Comparison of ENCODE assay signal across 31 mouse cellular contexts in genomic region chrX:72982831-72983230, GRCm38 (mm10). TPM values are rescaled to one million over a fixed set of nuclear protein-coding genes. Genes with fewer than 3 reads are reported as not detected.
DNase-seq lines count a peak whose midpoint lies in the region; ATAC-seq lines count a peak whose summit lies in the region.
"Had no signal": no experiment of that assay in that cellular context is flagged by ENCODE, and none has a peak within 500 bp of the region (broad histone marks: within the 10 kb centered on the region; RNA-seq: fewer than 3 reads in every experiment).

No protein-coding gene starts in this region.

- peak overlapping the region; percentile 43 for H3K27ac ChIP-seq in limb, embryonic 15.5 days
- H3K27ac ChIP-seq in limb, embryonic 10.5 days = no peak overlapping the region
- 0 out of 2 replicates have a peak overlapping the region, but pooled peaks have one; percentile 1 for H3K27ac ChIP-seq in brown adipose tissue, adult 24 weeks (replicated peaks; ENCODE audit: low read depth, low read length)
- H3K27ac ChIP-seq: embryonic facial prominence, embryonic 10.5 days; embryonic facial prominence, embryonic 13.5 days; forebrain, embryonic 12.5 days; forebrain, embryonic 15.5 days; heart, embryonic 15.5 days; hindbrain, embryonic 10.5 days; hindbrain, embryonic 13.5 days had no signal

- intact Hi-C loops in gastrocnemius, postnatal 36 days (cut with DNase I) = no loop called here

- no peaks in the 10 kb centered on the region for H3K36me3 ChIP-seq in limb, embryonic 15.5 days
- no peaks in the 10 kb centered on the region for H3K36me3 ChIP-seq in limb, embryonic 10.5 days
- H3K36me3 ChIP-seq: embryonic facial prominence, embryonic 10.5 days; embryonic facial prominence, embryonic 13.5 days; forebrain, embryonic 12.5 days; forebrain, embryonic 15.5 days; heart, embryonic 12.5 days; heart, embryonic 15.5 days; hindbrain, embryonic 10.5 days; hindbrain, embryonic 13.5 days had no signal

- no peaks in the 10 kb centered on the region for H3K9me3 ChIP-seq in limb, embryonic 15.5 days
- H3K9me3 ChIP-seq in limb, embryonic 10.5 days (replicated peaks) = no peaks in the 10 kb centered on the region
- H3K9me3 ChIP-seq: embryonic facial prominence, embryonic 10.5 days; embryonic facial prominence, embryonic 13.5 days; forebrain, embryonic 12.5 days; forebrain, embryonic 15.5 days; heart, embryonic 12.5 days; heart, embryonic 15.5 days; hindbrain, embryonic 10.5 days; hindbrain, embryonic 13.5 days had no signal

- H3K9ac ChIP-seq in limb, embryonic 15.5 days = no peak overlapping the region
- H3K9ac ChIP-seq: embryonic facial prominence, embryonic 13.5 days; forebrain, embryonic 12.5 days; forebrain, embryonic 15.5 days; heart, embryonic 12.5 days; heart, embryonic 15.5 days; hindbrain, embryonic 13.5 days had no signal

- H3K4me1 ChIP-seq in limb, embryonic 15.5 days = peaks cover 7% of the 10 kb centered on the region; the same call in 1 of the 2 replicates
- no peaks in the 10 kb centered on the region for H3K4me1 ChIP-seq in limb, embryonic 10.5 days
- peaks cover 5% of the 10 kb centered on the region for H3K4me1 ChIP-seq in brown adipose tissue, adult 24 weeks (ENCODE audit: control insufficient read depth, insufficient read depth, insufficient read length, low read length)
- H3K4me1 ChIP-seq: embryonic facial prominence, embryonic 10.5 days; forebrain, embryonic 12.5 days; heart, embryonic 12.5 days; heart, embryonic 15.5 days; hindbrain, embryonic 13.5 days had no signal

- no peaks in the 10 kb centered on the region for H3K27me3 ChIP-seq in limb, embryonic 15.5 days
- peaks cover 93% of the 10 kb centered on the region for H3K27me3 ChIP-seq in limb, embryonic 10.5 days (ENCODE audit: low read depth, poor library complexity, severe bottlenecking)

- WGBS in limb, embryonic 15.5 days = 69% methylated on average over 6 of the region's 6 CpGs
- WGBS in limb, embryonic 10.5 days = 83% methylated on average over 6 of the region's 6 CpGs

- no peak overlapping the region for H3K4me3 ChIP-seq in limb, embryonic 15.5 days
- H3K4me3 ChIP-seq in limb, embryonic 10.5 days = no peak overlapping the region
- H3K4me3 ChIP-seq in brown adipose tissue, adult 24 weeks (ENCODE audit: insufficient read depth, low read depth, low read length) = no peak overlapping the region
- H3K4me3 ChIP-seq: embryonic facial prominence, embryonic 10.5 days; embryonic facial prominence, embryonic 13.5 days; erythroblast, embryonic 14.5 days; forebrain, embryonic 12.5 days; forebrain, embryonic 15.5 days; heart, embryonic 12.5 days; heart, embryonic 15.5 days; hindbrain, embryonic 10.5 days; hindbrain, embryonic 13.5 days had no signal

- no peak for ATAC-seq in limb, embryonic 15.5 days (ENCODE audit: insufficient number of reproducible peaks, low FRiP score, low TSS enrichment, low read depth)
- ATAC-seq: CD4-positive, CD25-positive, alpha-beta regulatory T cell, adult 4 months; forebrain, embryonic 15.5 days; hindbrain, embryonic 16.5 days; intestine, postnatal 0 days had no signal

- peak; percentile 19 for DNase-seq in gastrocnemius, postnatal 25 days
- DNase-seq in gastrocnemius, postnatal 36 days = no peak
- no peak for DNase-seq in limb, embryonic 10.5 days (ENCODE audit: low spot score)
- DNase-seq in ovary, postnatal 36 days (ENCODE audit: low spot score) = no peak
- DNase-seq: adrenal gland, adult 8-10 months; cerebellum, adult 11-12 months; cerebellum, adult 8-10 months; cerebellum, postnatal 10 days; cerebellum, postnatal 36 days; embryo, embryonic 11 days; gastrocnemius, postnatal 14 days; heart, postnatal 10 days; heart, postnatal 36 days had no signal

- no peak overlapping the region for H3K4me2 ChIP-seq in limb, embryonic 15.5 days
- H3K4me2 ChIP-seq: embryonic facial prominence, embryonic 13.5 days; forebrain, embryonic 12.5 days; forebrain, embryonic 15.5 days; heart, embryonic 12.5 days; heart, embryonic 15.5 days; hindbrain, embryonic 13.5 days had no signal

RNA-seq across cellular contexts. Expression of gene Zfp185, which starts 4.3 kb away (rescaled TPM):
- 1 to 10 TPM; 2.1 to 4.4 TPM for total RNA-seq in gastrocnemius, postnatal 25 days (2021)
- 1 to 10 TPM; 1.4 to 1.9 TPM for total RNA-seq in gastrocnemius, postnatal 36 days (2021)
- polyA plus RNA-seq in limb, embryonic 15.5 days (2015; fragmentation: Nextera tagmentation; extraction: Ambion mirVana) = 76.3 and 82.8 TPM in 2 replicates
- polyA plus RNA-seq in limb, embryonic 10.5 days (2016; fragmentation: Nextera tagmentation; extraction: Ambion mirVana) = 2.5 and 3.9 TPM in 2 replicates
- polyA plus RNA-seq in brown adipose tissue, adult 24 weeks (2012; ENCODE audit: insufficient read depth, insufficient read length, missing spikeins) = 6.0 and 7.1 TPM in 2 replicates
- total RNA-seq: granulocyte monocyte progenitor cell, adult 5-6 weeks; MEL had no signal
- polyA plus RNA-seq: C2C12; CD4-positive, CD25-positive, alpha-beta regulatory T cell, adult 4 months had no signal

RNA-seq across cellular contexts. Expression of gene Pnma5, which starts 54.1 kb away (rescaled TPM):
- total RNA-seq in gastrocnemius, postnatal 25 days (2021) = not detected
- under 1 TPM in 1 of 2 experiments, not detected in 1; 0.10 TPM for total RNA-seq in gastrocnemius, postnatal 36 days (2021)
- polyA plus RNA-seq in limb, embryonic 15.5 days (2015; fragmentation: Nextera tagmentation; extraction: Ambion mirVana) = 0.24 and 0.49 TPM in 2 replicates
- not detected in 2 replicates for polyA plus RNA-seq in limb, embryonic 10.5 days (2016; fragmentation: Nextera tagmentation; extraction: Ambion mirVana)
- not detected in 2 replicates for polyA plus RNA-seq in brown adipose tissue, adult 24 weeks (2012; ENCODE audit: insufficient read depth, insufficient read length, missing spikeins)
- total RNA-seq: gastrocnemius, postnatal 14 days; granulocyte monocyte progenitor cell, adult 5-6 weeks; heart, adult 8-10 months; heart, postnatal 36 days had no signal
- polyA plus RNA-seq: CD4-positive, CD25-positive, alpha-beta regulatory T cell, adult 4 months; embryonic facial prominence, embryonic 10.5 days; erythroblast, embryonic 14.5 days; forebrain, embryonic 12.5 days; forebrain, embryonic 15.5 days; hindbrain, embryonic 13.5 days; intestine, postnatal 0 days had no signal
